Mouse (Mus musculus): Measurements from ENCODE around the gene Adgrb2. TPM values are rescaled to one million over a fixed set of nuclear protein-coding genes. Genes with fewer than 3 reads are reported as not detected.

The Adgrb2 gene
- total and polyA plus RNA-seq, 3 experiments, result 0.04 to 0.15 TPM; not detected in 1

DNA sequence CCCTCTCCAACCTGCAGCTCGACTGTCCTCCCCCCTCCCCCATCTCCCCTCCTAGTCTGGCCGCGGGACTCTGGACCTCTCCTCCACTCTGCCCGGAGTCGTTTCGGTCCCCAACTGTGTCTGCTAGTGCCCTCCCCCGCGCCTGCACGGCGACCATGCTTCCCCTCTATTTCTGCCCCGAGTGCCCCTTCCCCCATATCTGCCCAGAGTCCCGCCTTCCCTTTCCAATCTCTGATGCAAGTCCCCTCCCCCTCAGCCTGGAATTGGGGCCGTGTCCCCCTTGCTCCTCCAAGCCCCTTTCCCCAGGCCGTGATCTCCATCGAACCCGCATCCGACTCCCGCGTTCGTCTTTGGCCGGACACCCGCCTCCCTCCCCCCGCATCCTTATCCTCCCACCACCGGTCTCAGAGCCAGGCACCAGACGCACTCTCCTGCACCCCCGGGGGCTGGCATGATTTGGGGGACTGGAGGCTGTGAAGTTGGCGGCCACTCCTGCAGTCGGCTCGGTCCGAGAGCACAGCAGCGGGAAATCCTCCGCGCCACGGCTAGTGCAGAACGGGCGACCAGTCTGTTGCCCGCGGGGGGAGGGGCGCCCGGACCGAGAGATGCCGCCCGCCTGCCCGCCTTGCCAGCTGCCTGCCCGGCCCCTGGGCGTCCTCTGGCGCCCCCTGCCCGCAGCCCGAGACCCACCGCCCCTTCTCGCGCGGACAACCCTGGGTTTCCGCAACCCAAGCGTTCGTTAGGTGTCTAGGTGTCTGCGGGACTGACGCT is 1.2 kb downstream of the Adgrb2 start (continued):
- TF ChIP-seq UBTF (IDR thresholded peaks at IDR 0.05; ENCODE audit: borderline replicate concordance, insufficient read depth, low read depth, low read length) (no peak), ZMIZ1 (IDR thresholded peaks at IDR 0.05; ENCODE audit: low read depth, low read length) (no peak), ETS1 (IDR thresholded peaks at IDR 0.05; ENCODE audit: low read depth, low read length) (no peak)

DNA sequence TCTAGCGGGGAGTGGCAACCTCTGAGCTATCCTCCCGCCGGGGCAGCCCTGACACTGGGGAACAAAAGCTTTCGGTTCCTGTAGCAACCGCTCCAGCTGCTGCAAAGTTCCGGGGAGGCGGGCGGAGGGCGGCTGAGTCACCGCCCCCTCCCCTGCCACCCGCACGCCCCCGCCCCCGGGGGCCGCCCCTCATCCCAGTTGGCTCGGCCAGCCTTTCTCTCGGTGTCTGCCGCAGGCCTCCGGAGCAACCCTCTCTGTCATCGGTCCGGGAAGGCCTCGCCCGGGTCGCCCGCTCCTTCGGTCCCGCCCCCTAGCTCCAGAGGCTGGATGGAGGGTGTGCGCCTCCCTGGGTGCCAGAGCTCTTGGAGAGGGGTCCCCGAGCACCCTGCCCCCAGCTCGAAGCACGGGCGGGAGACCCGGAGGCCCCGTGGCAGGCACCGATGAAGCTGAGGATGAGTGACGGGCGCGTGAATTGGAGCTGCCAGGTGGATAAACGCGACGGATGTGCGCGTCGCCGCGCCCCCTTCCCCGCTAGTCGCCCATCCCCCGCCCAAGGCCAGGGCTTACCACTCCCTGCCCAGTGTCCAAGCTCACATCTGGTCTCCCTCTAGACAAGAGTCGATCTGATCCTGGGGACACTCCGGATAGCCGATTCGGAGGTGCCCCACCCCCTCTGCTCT is 3.3 kb downstream of the Adgrb2 start:
- Histone ChIP-seq H3K36me3 (ENCODE audit: control insufficient read depth in 1 of 2, insufficient read depth in 2 of 2, low read length in 2 of 2) (no peaks in the 10 kb centered on the region), H3K9me3 (replicated peaks; ENCODE audit: insufficient read depth, low read length) (no peaks in the 10 kb centered on the region), H3K79me2 (ENCODE audit: control insufficient read depth, insufficient read depth, low read length, poor library complexity) (no peaks in the 10 kb centered on the region), H3K4me1 (ENCODE audit: control insufficient read depth in 1 of 2, insufficient read depth in 2 of 2, low read length in 2 of 2) (no peaks in the 10 kb centered on the region), H3K27me3 (ENCODE audit: control insufficient read depth in 1 of 2, insufficient read depth in 2 of 2, low read length in 2 of 2) (no peaks in the 10 kb centered on the region), H3K27ac (ENCODE audit: control insufficient read depth, low read depth, low read length) (no peak overlapping the region), H3K4me3 (ENCODE audit: control insufficient read depth in 1 of 2, insufficient read depth in 1 of 2, low read depth in 2 of 2, low read length in 2 of 2) (no peak overlapping the region), H3K9ac (ENCODE audit: control insufficient read depth, low read depth, low read length, poor library complexity, severe bottlenecking) (no peak overlapping the region)
- DNase-seq (ENCODE audit: low read depth, low spot score), result no peak
- no peak for TF ChIP-seq NRF1 (IDR thresholded peaks at IDR 0.05; ENCODE audit: insufficient read depth, low read depth, low read length, poor library complexity, severe bottlenecking)
- TF ChIP-seq TAL1 (IDR thresholded peaks at IDR 0.05; ENCODE audit: low read length), result no peak
- TF ChIP-seq USF1 (IDR thresholded peaks at IDR 0.05; ENCODE audit: low read depth, low read length), result no peak
- no peak for TF ChIP-seq NELFE (IDR thresholded peaks at IDR 0.05; ENCODE audit: low read depth, low read length)
- TF ChIP-seq RAD21 (IDR thresholded peaks at IDR 0.05; ENCODE audit: low read depth, low read length), result no peak
- no peak for TF ChIP-seq MAX (IDR thresholded peaks at IDR 0.05; ENCODE audit: low read length)
- no peak for TF ChIP-seq CHD1 (IDR thresholded peaks at IDR 0.05; ENCODE audit: low read depth, low read length)
- no peak for TF ChIP-seq ZMIZ1 (IDR thresholded peaks at IDR 0.05; ENCODE audit: low read depth, low read length)
- TF ChIP-seq MYC (IDR thresholded peaks at IDR 0.05; ENCODE audit: low read depth, low read length), result no peak

DNA sequence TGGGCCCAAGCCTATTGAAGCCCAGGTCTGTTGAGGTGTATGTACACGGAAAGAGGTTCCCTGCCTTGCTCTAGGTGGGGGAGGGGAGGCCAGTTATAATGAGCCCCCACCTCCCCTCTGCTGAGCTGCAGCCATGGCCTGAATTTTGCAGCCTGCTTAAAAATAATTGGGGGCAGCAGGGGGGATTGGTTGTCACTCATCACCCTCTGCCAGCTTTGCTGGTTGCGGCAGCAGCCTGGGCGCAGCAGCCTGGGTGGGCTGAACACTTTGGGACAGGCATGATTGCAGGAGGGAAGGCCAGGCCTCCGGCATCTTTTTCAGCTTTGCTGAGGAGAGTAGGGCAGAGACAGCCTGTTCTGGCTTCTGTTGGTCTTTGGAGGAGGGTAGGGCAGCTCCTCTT is 5.3 kb downstream of the Adgrb2 start:
- Histone ChIP-seq H3K27ac (ENCODE audit: control insufficient read depth, low read depth, low read length) (no peak overlapping the region), H3K4me1 (ENCODE audit: control insufficient read depth in 1 of 2, insufficient read depth in 2 of 2, low read length in 2 of 2) (no peaks in the 10 kb centered on the region), H3K9ac (ENCODE audit: control insufficient read depth, low read depth, low read length, poor library complexity, severe bottlenecking) (no peak overlapping the region), H3K79me2 (ENCODE audit: control insufficient read depth, insufficient read depth, low read length, poor library complexity) (no peaks in the 10 kb centered on the region), H3K4me3 (ENCODE audit: control insufficient read depth in 1 of 2, insufficient read depth in 1 of 2, low read depth in 2 of 2, low read length in 2 of 2) (no peak overlapping the region), H3K27me3 (ENCODE audit: control insufficient read depth in 1 of 2, insufficient read depth in 2 of 2, low read length in 2 of 2) (no peaks in the 10 kb centered on the region), H3K9me3 (replicated peaks; ENCODE audit: insufficient read depth, low read length) (no peaks in the 10 kb centered on the region), H3K36me3 (ENCODE audit: control insufficient read depth in 1 of 2, insufficient read depth in 2 of 2, low read length in 2 of 2) (no peaks in the 10 kb centered on the region)
- no peak for DNase-seq (ENCODE audit: low read depth, low spot score)
- TF ChIP-seq POLR2A (IDR thresholded peaks at IDR 0.05; ENCODE audit: control insufficient read depth in 1 of 2, insufficient read depth in 1 of 2, low read depth in 1 of 2, low read length in 2 of 2, poor library complexity in 1 of 2) (no peak), TCF12 (IDR thresholded peaks at IDR 0.05; ENCODE audit: low read depth, low read length) (no peak), USF1 (IDR thresholded peaks at IDR 0.05; ENCODE audit: low read depth, low read length) (no peak), ETS1 (IDR thresholded peaks at IDR 0.05; ENCODE audit: low read depth, low read length) (no peak), ZNF384 (IDR thresholded peaks at IDR 0.05; ENCODE audit: low read depth, low read length) (no peak), CHD2 (IDR thresholded peaks at IDR 0.05; ENCODE audit: low read length) (no peak), CTCF (IDR thresholded peaks at IDR 0.05 in 2 of 3, conservative IDR thresholded peaks at IDR 0.05 in 1 of 3; ENCODE audit: control insufficient read depth in 1 of 3, insufficient read depth in 1 of 3, low read depth in 2 of 3, low read length in 3 of 3, poor library complexity in 1 of 3, severe bottlenecking in 1 of 3) (no peak), POLR2AphosphoS5 (IDR thresholded peaks at IDR 0.05; ENCODE audit: borderline replicate concordance, low read depth, low read length) (no peak), USF2 (IDR thresholded peaks at IDR 0.05; ENCODE audit: borderline replicate concordance in 1 of 2, insufficient read depth in 1 of 2, low read depth in 1 of 2, low read length in 2 of 2) (no peak), ZMIZ1 (IDR thresholded peaks at IDR 0.05; ENCODE audit: low read depth, low read length) (no peak), MAFK (IDR thresholded peaks at IDR 0.05; ENCODE audit: borderline replicate concordance, low read depth, low read length) (no peak), HCFC1 (IDR thresholded peaks at IDR 0.05; ENCODE audit: low read depth, low read length) (no peak), CHD1 (IDR thresholded peaks at IDR 0.05; ENCODE audit: low read depth, low read length) (no peak), NELFE (IDR thresholded peaks at IDR 0.05; ENCODE audit: low read depth, low read length) (no peak), TBP (IDR thresholded peaks at IDR 0.05; ENCODE audit: low read depth, low read length) (no peak), NRF1 (IDR thresholded peaks at IDR 0.05; ENCODE audit: insufficient read depth, low read depth, low read length, poor library complexity, severe bottlenecking) (no peak), E2F4 (IDR thresholded peaks at IDR 0.05; ENCODE audit: borderline replicate concordance, low read depth, low read length) (no peak)

Measured in MEL (cell line).